Mouse (Mus musculus): Measurements from ENCODE around the gene Zwilch. TPM values are rescaled to one million over a fixed set of nuclear protein-coding genes. Genes with fewer than 3 reads are reported as not detected.
"Not testable (repeated sequence)": the region's sequence is repeated elsewhere in the genome, so short reads cannot be mapped to it uniquely, and the experiment has no call there.

The Zwilch gene
- polyA plus RNA-seq, 1 experiment from 2014 or later = 26.8 TPM

DNA sequence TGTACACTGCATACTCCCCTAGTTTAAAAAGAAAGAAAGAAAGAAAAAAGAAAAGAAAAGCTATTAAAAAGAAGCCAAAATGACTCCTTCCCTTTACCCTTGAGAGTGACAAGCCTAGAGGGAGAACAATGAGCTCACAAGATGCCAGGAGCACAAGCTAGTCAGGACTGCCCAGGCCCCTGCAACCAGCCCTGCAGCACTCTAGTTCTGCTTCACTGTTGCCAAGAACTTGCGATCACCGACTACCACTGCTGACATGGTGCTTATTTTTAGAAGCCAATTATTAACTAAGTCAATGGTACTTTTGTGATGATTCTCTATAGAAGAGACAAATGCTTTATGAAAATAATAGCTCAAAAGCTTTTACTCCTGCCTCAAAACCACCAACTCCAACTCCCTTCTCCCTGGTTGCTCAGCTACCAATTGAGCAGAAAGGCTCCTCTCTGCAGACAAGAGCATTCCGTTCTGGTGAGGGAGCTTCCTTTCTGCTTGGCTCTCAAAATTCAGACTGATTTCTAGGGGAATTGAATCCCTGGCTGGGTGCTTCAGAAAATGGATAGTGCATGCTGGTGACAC is 34.7 kb upstream of the Zwilch start:
- H3K4me1 ChIP-seq (ENCODE audit: insufficient read depth, low read length) = no peaks in the 10 kb centered on the region
- no peaks in the 10 kb centered on the region for H3K9me3 ChIP-seq (ENCODE audit: low read length)
- 70% methylated on average over 3 of the region's 3 CpGs for WGBS
- ATAC-seq (ENCODE audit: low FRiP score, low TSS enrichment) = no peak
- H3K27ac ChIP-seq (ENCODE audit: low read length) = no peak overlapping the region
- H3K4me2 ChIP-seq (replicated peaks; ENCODE audit: low read depth, low read length) = no peak overlapping the region
- no peak overlapping the region for H3K9ac ChIP-seq (replicated peaks; ENCODE audit: low read length)
- H3K27me3 ChIP-seq (ENCODE audit: insufficient read depth, low read length) = no peaks in the 10 kb centered on the region
- H3K4me3 ChIP-seq (ENCODE audit: low read length) = no peak overlapping the region
- peaks cover 21% of the 10 kb centered on the region for H3K36me3 ChIP-seq (ENCODE audit: insufficient read depth, low read length)

DNA sequence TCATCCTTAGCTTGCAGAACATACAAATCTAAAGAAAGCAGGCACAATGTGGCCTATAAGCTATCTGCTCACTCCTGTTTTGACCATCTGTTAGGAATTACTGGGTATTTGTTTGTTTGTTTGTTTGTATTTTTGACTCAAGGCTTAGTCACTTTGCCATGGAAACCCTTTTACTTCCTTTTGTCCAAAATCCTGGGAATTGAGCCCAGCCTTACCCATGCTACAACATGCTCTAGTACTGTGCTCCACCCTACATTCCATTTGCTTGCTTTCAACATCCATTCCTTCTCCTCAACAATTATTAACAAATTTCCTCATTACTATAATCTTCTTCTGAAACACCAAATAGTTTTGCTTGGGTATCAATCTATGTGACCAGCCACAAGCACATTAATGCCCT is 30.0 kb upstream of the Zwilch start:
- Histone ChIP-seq H3K27me3 (ENCODE audit: insufficient read depth, low read length) (no peaks in the 10 kb centered on the region), H3K27ac (ENCODE audit: low read length) (no peak overlapping the region), H3K36me3 (ENCODE audit: insufficient read depth, low read length) (peaks cover 24% of the 10 kb centered on the region), H3K9ac (replicated peaks; ENCODE audit: low read length) (no peak overlapping the region), H3K4me3 (ENCODE audit: low read length) (no peak overlapping the region), H3K9me3 (ENCODE audit: low read length) (no peaks in the 10 kb centered on the region), H3K4me1 (ENCODE audit: insufficient read depth, low read length) (no peaks in the 10 kb centered on the region), H3K4me2 (replicated peaks; ENCODE audit: low read depth, low read length) (no peak overlapping the region)
- no peak for ATAC-seq (ENCODE audit: low FRiP score, low TSS enrichment)

DNA sequence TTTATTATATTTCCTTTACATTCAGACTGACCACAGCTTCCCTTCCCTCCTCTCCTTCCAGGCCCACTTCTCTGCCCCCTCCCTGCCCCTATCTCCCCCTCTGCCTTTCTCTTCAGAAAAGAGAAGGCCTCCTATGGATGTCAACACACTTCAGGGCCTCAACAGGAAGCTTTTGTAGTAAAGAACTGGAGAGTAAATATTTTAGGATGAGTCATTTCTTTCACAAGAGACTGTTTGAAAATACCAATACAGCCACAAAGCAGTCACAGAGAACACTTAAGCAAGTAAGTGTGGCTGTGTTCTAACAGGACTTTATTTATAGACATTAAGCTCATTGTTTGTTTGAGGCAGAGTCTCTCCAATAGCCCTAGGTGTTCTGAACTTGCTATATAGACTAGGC is 29.4 kb upstream of the Zwilch start:
- no peak overlapping the region for H3K4me2 ChIP-seq (replicated peaks; ENCODE audit: low read depth, low read length)
- H3K36me3 ChIP-seq (ENCODE audit: insufficient read depth, low read length) = peaks cover 24% of the 10 kb centered on the region
- ATAC-seq (ENCODE audit: low FRiP score, low TSS enrichment) = no peak
- no peaks in the 10 kb centered on the region for H3K9me3 ChIP-seq (ENCODE audit: low read length)
- H3K27me3 ChIP-seq (ENCODE audit: insufficient read depth, low read length) = no peaks in the 10 kb centered on the region
- no peak overlapping the region for H3K4me3 ChIP-seq (ENCODE audit: low read length)
- no peak overlapping the region for H3K27ac ChIP-seq (ENCODE audit: low read length)
- H3K9ac ChIP-seq (replicated peaks; ENCODE audit: low read length) = no peak overlapping the region
- H3K4me1 ChIP-seq (ENCODE audit: insufficient read depth, low read length) = no peaks in the 10 kb centered on the region

DNA sequence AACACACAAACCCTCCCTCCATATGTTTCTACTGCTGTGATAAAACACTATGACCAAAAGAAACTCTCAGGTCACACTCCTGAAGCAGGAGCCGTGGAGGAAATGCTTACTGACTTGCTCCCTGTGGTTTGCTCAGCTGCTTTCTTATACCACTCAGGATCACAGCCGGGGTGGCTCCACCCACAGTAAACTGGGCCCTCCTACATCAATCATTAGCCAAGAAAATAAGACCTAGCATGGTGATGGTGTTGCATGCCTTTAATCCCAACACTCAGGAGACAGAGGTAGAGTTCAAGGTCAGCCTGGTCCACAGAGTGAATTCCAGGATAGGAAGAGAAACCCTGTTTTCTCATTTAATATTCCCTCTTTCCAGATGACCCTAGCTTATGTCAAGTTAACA is 27.0 kb upstream of the Zwilch start:
- H3K4me2 ChIP-seq (replicated peaks; ENCODE audit: low read depth, low read length) = no peak overlapping the region
- no peak overlapping the region for H3K9ac ChIP-seq (replicated peaks; ENCODE audit: low read length)
- H3K27ac ChIP-seq (ENCODE audit: low read length) = no peak overlapping the region
- no peaks in the 10 kb centered on the region for H3K27me3 ChIP-seq (ENCODE audit: insufficient read depth, low read length)
- ATAC-seq (ENCODE audit: low FRiP score, low TSS enrichment) = peak; percentile 61; the same call in 1 of the 2 replicates
- H3K4me1 ChIP-seq (ENCODE audit: insufficient read depth, low read length) = no peaks in the 10 kb centered on the region
- WGBS = 38% methylated on average over 2 of the region's 2 CpGs
- H3K4me3 ChIP-seq (ENCODE audit: low read length) = no peak overlapping the region
- H3K36me3 ChIP-seq (ENCODE audit: insufficient read depth, low read length) = peaks cover 24% of the 10 kb centered on the region
- no peaks in the 10 kb centered on the region for H3K9me3 ChIP-seq (ENCODE audit: low read length)

DNA sequence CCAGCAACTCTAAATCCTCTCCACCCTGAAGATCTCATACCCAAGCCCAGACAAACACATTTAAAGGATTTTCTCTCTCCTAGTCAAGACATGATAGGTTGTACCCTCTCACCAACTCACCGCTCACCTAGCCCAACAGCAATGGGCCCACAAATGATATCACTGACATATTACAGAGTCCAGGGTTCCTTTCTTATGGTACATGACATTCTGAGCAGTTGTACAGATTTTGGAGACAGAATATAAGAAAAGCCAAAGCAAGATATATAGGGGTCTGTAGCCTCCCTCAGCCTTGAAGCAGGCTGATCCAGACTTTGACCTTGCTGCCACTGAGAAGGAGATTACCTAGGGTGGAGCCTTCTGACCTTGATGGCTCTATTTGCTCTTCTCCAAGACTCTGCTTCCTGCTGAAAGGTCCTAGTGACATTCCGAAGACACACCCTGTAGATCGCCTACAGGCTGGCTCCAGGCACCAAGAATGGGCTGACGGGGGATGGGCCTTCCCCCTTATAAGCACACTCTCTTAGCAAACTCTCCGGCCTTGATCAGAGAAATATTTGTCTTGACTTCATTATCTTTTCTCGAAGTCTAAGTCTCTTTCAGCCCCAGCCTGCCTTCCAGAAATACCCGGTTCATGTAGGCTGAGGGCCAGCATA is 26.0 kb upstream of the Zwilch start:
- not testable (repeated sequence) for H3K4me1 ChIP-seq (ENCODE audit: insufficient read depth, low read length); H3K27me3 ChIP-seq (ENCODE audit: insufficient read depth, low read length); H3K9me3 ChIP-seq (ENCODE audit: low read length); H3K4me2 ChIP-seq (replicated peaks; ENCODE audit: low read depth, low read length); H3K27ac ChIP-seq (ENCODE audit: low read length); H3K9ac ChIP-seq (replicated peaks; ENCODE audit: low read length); H3K4me3 ChIP-seq (ENCODE audit: low read length); ATAC-seq (ENCODE audit: low FRiP score, low TSS enrichment)
- peaks cover 16% of the 10 kb centered on the region; the same call in 1 of the 2 replicates for H3K36me3 ChIP-seq (ENCODE audit: insufficient read depth, low read length)
- 91% methylated on average over 7 of the region's 7 CpGs for WGBS

DNA sequence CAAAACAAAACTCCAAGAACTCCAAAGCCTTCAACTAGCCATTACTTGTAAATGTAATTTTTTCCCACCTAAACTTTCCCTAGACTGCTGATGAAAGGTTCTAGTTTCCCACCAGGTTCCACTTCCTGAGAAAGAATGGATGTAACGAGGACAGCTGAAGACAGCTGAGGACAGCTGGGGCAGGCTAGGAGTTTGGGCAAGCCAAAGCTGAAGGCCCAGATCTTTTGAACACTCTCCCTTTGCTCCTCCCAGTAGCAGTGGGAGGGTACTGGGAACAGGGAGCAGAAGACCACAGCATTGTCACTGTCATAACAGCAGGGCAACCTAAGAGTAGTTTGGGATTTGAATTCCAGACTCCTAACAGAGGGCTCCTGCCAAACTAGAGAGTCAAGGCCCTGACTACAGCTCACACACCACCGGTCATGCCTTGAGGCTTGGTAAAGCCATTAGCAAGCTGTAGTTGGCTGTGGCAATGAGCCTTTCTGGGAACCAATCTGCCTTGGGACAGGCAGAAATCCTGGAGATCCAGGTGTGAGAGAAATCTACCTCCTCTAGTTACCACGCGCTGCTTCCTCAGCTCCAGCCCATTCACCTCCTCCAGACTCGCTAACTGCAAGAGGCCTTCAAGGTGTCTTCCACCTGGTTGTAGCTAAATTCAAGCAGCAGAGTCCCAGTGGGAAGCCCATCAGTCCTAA is 25.3 kb upstream of the Zwilch start:
- no peaks in the 10 kb centered on the region for H3K4me1 ChIP-seq (ENCODE audit: insufficient read depth, low read length)
- H3K4me3 ChIP-seq (ENCODE audit: low read length) = no peak overlapping the region
- no peak overlapping the region for H3K9ac ChIP-seq (replicated peaks; ENCODE audit: low read length)
- no peak for ATAC-seq (ENCODE audit: low FRiP score, low TSS enrichment)
- no peaks in the 10 kb centered on the region for H3K27me3 ChIP-seq (ENCODE audit: insufficient read depth, low read length)
- WGBS = 91% methylated on average over 5 of the region's 5 CpGs
- H3K9me3 ChIP-seq (ENCODE audit: low read length) = no peaks in the 10 kb centered on the region
- H3K27ac ChIP-seq (ENCODE audit: low read length) = no peak overlapping the region
- peaks cover 19% of the 10 kb centered on the region; the same call in 1 of the 2 replicates for H3K36me3 ChIP-seq (ENCODE audit: insufficient read depth, low read length)
- no peak overlapping the region for H3K4me2 ChIP-seq (replicated peaks; ENCODE audit: low read depth, low read length)

DNA sequence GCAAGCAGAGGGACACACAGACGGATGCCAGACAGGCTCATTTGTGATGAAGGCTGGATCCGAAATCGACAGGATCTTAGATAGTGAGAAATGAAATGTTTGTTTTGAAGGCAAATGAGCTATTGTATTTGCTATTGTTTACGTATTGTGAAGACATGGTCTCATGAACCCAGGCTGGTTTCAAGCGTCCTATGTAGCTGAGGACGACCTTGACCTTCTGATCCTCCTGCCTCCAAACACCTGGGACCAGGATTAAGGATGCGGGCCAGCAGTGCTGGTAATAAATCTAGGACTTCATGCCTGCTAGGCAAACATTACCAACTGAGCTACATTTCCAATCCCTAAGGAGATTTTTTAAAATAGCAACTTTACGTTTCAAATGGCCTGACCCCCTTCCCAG is 24.6 kb upstream of the Zwilch start:
- Histone ChIP-seq H3K27ac (ENCODE audit: low read length) (no peak overlapping the region), H3K27me3 (ENCODE audit: insufficient read depth, low read length) (no peaks in the 10 kb centered on the region), H3K4me2 (replicated peaks; ENCODE audit: low read depth, low read length) (no peak overlapping the region), H3K9ac (replicated peaks; ENCODE audit: low read length) (no peak overlapping the region), H3K4me1 (ENCODE audit: insufficient read depth, low read length) (no peaks in the 10 kb centered on the region), H3K9me3 (ENCODE audit: low read length) (no peaks in the 10 kb centered on the region), H3K4me3 (ENCODE audit: low read length) (no peak overlapping the region), H3K36me3 (ENCODE audit: insufficient read depth, low read length) (peaks cover 18% of the 10 kb centered on the region)
- 69% methylated on average over 8 of the region's 8 CpGs for WGBS
- ATAC-seq (ENCODE audit: low FRiP score, low TSS enrichment) = no peak

DNA sequence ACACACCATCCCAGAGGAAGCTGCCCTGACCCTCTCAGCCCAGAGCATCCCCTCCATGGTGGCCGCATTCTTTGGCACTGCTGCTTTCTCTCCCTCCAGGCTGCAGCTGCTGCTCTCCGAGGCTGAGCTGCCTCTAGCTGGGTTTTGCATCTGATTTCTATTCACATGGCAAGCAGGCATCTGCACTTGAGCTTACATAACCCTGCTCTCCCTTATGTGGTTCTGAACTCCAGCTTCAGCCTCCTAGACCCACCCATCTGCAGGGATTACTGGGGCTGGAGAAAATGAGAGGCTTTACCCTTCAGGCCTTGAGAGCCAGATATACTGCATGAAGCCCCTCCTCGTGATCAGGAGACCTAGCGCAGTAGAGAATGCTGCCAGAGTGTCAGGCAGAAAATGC is 22.6 kb upstream of the Zwilch start:
- Histone ChIP-seq H3K4me1 (ENCODE audit: insufficient read depth, low read length) (no peaks in the 10 kb centered on the region), H3K36me3 (ENCODE audit: insufficient read depth, low read length) (peaks cover 26% of the 10 kb centered on the region), H3K4me2 (replicated peaks; ENCODE audit: low read depth, low read length) (no peak overlapping the region), H3K27ac (ENCODE audit: low read length) (no peak overlapping the region), H3K9ac (replicated peaks; ENCODE audit: low read length) (no peak overlapping the region), H3K27me3 (ENCODE audit: insufficient read depth, low read length) (no peaks in the 10 kb centered on the region), H3K9me3 (ENCODE audit: low read length) (no peaks in the 10 kb centered on the region), H3K4me3 (ENCODE audit: low read length) (no peak overlapping the region)
- 81% methylated on average over 4 of the region's 4 CpGs for WGBS
- no peak for ATAC-seq (ENCODE audit: low FRiP score, low TSS enrichment)

DNA sequence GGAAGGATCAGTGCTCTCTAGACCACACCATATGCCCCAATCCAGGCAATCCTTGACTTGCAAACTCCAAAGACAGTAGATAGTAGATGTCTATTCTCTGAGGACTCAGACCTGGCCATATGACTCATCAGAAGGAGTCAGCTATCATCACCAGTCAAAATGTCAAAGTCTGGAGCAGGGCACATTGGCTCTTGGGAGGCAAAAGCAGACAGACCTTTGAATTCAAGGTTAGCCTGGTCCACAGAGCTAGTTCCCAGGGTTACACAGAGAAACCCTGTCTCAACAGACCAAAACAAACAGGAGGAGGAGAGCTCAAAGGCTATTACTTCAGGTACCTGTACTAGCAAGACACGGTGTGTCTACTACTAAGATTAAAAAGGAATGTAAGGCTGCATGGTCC is 21.0 kb upstream of the Zwilch start:
- Histone ChIP-seq H3K4me1 (ENCODE audit: insufficient read depth, low read length) (no peaks in the 10 kb centered on the region), H3K9ac (replicated peaks; ENCODE audit: low read length) (no peak overlapping the region), H3K4me2 (replicated peaks; ENCODE audit: low read depth, low read length) (no peak overlapping the region), H3K4me3 (ENCODE audit: low read length) (no peak overlapping the region), H3K27me3 (ENCODE audit: insufficient read depth, low read length) (no peaks in the 10 kb centered on the region), H3K36me3 (ENCODE audit: insufficient read depth, low read length) (peaks cover 30% of the 10 kb centered on the region), H3K27ac (ENCODE audit: low read length) (no peak overlapping the region), H3K9me3 (ENCODE audit: low read length) (no peaks in the 10 kb centered on the region)
- no peak for ATAC-seq (ENCODE audit: low FRiP score, low TSS enrichment)
- 92% methylated on average over 1 of the region's 1 CpGs for WGBS

DNA sequence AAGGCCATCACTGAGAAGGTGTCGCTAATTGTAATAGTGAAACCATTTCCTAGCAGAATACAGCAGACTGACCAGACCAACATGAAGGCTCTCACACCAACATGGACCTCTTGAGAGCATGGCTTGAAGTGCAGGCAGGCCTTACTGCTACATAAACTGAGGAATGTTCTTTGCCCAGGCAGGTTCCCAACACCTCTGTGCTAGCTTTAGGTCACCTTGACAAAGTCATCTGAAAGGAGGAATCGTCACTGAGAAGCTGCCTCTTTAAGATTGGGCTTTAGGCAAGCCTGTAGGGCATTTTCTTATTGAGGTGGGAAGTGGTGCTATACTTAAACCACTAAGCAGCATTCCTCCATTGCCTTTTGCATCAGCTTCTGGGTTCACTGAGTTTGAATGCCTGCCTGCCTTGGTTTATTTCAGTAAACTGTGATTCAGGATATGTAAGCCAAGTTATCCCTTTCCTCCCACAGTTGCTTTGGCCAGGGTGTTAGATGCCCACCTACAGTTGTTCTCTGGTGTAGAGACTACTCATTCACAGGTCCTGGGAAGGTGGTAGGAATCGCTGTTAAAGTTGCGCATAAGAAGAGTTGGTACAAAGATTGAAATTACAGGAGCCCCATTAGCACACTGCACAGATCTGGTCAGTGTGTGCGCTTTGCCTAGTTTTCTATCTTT is 11.4 kb upstream of the Zwilch start:
- Histone ChIP-seq H3K4me1 (ENCODE audit: insufficient read depth, low read length) (peaks cover 5% of the 10 kb centered on the region), H3K27me3 (ENCODE audit: insufficient read depth, low read length) (no peaks in the 10 kb centered on the region), H3K4me2 (replicated peaks; ENCODE audit: low read depth, low read length) (no peak overlapping the region), H3K9ac (replicated peaks; ENCODE audit: low read length) (no peak overlapping the region), H3K4me3 (ENCODE audit: low read length) (no peak overlapping the region), H3K9me3 (ENCODE audit: low read length) (no peaks in the 10 kb centered on the region), H3K36me3 (ENCODE audit: insufficient read depth, low read length) (peaks cover 39% of the 10 kb centered on the region), H3K27ac (ENCODE audit: low read length) (no peak overlapping the region)
- WGBS = 93% methylated on average over 5 of the region's 5 CpGs
- ATAC-seq (ENCODE audit: low FRiP score, low TSS enrichment) = no peak
